Mouse (Mus musculus): ENCODE data around the gene Plekhg1.

GRCm38 (mm10) chr10:3898068-3898467 lies 157.9 kb downstream of the Plekhg1 start:
- TF ChIP-seq CTCF (IDR thresholded peaks at IDR 0.05; ENCODE audit: low read depth, low read length) (no peak), POLR2A (IDR thresholded peaks at IDR 0.05; ENCODE audit: insufficient read depth, low read length) (no peak), EP300 (IDR thresholded peaks at IDR 0.05; ENCODE audit: insufficient read depth, low read depth, low read length) (no peak)

All from ES-Bruce4 (cell line).